Mouse (Mus musculus) layer of hippocampus, adult 18-20 months (tissue): ENCODE measurements around the gene Trp53i11. TPM values are rescaled to one million over a fixed set of nuclear protein-coding genes. Genes with fewer than 3 reads are reported as not detected.

ENCODE experiments used
- DNase-seq, 2 experiments: peaks; one replicate each; pipeline ENCODE4 v3.0.0; 2022; ENCODE audit warnings: low spot score in 2 of 2
- total RNA-seq, 2 experiments: library from RNA; stranded (reverse); gene quantifications; 2 replicates each; pipeline ENCODE4 v1.2.3; 2021

The Trp53i11 gene
- total RNA-seq, 2 experiments from 2014 or later = 74.8 to 94.2 TPM

DNA sequence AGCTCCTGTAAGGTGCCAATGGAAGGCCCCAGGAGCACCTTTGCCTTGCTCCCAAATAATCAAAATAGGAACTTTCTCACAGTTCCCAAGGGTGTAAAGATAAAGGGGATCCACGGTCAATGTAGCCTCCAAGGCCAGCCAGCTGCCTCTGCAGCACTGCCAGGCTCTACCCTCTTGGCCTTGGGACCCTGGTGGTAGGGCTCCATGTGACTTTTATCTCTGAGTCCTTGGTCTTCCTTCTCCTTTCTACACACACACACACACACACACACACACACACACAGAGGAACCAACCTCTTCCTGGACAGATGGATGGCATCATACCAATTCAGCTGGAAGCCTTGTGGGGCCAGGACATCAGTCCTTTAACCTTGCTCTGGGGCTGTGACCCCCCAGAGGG lies 44.8 kb downstream of the Trp53i11 start:
- no peak for DNase-seq

DNA sequence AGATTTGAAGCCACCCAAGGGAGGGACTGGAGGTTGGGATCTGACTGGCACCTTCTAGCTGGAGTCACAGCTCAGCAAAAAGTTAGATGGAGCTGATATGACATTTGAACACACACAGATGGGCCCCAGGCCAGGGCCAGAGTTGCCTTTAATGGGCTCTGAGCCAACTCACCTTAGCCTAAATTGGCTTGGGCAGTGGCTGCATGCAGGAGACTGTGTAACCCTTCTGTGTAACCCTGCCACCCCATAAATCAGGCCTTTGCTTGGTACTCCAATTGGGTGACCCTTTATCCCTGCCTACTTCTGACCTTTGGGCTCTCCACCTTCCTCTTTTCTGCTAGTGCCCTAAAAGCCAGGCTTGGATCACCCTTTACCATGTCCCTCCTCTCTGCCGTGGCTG lies 49.7 kb downstream of the Trp53i11 start:
- DNase-seq = no peak

DNA sequence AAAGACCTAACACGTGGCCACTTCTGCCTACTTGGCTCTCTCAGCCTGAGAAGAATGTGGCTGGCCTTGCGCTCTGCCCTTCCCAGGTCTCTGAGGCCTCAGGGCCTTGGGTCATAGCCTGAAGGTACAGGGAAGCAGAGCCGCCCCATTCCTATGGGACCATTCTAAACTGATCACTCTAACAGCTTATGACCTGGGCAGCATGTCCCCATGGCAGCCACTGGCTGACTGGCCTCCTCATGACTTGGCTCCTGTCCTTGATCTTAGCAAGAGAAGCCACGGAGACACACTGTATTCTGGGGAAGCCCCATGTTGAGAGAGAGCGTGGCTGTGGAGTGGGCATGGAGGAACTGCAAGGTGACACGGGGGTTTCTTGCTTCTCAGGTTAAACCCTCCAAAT lies 51.5 kb downstream of the Trp53i11 start:
- no peak for DNase-seq

DNA sequence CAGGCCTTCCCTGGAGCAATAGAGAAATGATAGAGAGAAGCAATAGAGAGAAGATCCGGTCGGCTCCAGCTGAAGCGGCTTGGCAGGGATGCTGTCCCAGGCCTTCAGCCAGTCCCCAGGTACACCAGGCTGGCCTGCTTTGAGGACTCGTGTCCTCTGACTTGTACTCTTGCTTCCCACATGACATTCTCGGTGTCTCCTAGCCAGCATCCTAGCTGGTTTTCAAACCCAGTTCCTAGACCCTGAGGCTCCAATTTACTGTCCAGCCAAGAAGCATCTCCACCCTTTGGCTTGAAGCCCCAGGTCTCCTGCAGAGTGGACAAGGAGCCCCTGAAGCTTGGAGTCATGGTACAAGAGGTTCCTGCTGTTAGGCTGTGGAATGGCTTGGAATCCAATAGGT lies 54.8 kb downstream of the Trp53i11 start:
- DNase-seq = no peak

DNA sequence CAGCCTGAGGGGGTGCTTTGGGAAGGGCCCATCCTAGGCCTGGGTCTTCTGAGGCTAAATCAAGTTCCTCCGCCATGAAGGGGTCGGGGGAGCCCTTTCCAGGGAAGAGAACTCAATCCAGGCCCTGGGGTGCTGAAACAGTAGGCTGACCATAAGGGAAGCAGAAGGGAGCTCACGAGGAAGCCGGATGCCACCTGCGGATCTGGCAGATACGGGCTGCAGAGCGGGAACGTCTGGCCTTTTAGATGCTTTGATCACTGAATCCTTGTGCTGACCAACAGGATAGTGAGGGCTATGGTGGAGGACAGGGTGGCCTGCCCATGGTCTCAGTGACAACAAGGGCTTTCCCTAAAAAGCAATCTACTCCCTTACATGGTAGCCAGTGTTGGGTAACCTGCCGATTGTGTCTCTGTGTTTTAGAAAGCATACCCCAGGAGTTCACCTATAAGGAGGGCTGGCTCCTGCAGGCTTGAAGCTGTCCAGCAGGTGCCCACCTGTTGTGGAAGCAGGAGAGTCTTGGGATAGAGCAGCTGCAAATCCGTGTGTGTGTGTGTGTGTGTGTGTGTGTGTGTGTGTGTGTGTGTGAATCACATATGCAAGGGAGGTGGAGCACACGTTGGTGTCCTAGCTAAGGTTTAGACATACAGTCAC lies 56.2 kb downstream of the Trp53i11 start:
- no peak for DNase-seq

DNA sequence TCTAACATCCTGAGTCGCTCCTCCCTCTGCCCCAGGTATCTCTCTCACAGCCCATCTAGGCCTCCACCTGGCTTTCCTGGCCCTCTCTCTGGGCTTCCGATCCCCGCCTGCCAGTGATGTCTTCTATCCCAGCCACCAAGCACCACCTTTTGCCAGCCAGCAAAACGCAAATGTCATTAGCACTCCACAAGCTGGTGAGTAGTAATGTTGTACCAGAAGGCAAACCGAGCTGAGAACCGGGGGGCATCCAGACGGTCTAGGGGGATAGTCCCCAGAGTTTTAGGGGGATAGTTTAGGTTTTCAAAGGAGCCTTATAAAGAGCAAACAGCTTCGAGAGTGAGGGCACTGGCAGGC lies 56.7 kb downstream of the Trp53i11 start:
- DNase-seq = peak in 1 of 2 experiments; percentile 29

DNA sequence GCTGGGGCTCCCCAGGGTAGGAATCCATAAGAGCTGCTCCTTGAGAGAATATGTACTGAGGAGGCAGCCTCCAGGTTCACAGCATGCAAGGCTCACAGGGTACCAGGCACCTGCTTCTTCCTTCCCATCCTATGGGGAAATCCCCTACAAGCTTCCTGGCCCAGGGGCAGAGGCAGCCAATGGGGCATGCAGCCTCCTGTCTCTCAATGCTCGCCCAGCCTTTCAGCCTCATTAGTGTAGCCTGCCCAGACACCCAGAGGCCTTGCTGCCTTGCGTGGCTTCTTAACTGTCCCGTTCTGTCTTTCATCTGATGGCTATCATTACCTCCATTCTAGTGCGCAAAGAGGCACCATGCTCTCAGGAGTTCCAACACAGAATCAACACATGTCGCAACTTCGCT lies 61.7 kb downstream of the Trp53i11 start:
- no peak for DNase-seq

DNA sequence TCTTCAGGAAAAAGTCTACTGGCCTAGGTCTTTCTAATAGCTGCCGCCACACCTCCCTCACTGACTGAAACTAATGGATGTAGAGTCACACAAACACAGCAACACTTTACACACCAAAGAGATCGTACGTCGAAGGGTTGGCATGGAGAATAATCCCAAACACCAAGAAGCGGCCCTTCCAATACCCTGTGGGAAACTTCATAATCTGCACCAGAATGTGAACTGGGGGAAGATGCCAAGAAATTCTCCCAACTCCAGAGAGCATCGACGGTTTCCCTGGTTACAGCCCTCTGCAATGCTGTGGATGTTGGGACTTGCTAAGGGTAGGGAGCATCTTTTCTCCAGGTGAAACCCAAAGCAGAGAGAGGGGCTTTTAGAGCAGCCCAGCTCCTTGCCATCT lies 63.3 kb downstream of the Trp53i11 start:
- no peak for DNase-seq

Other genes with a start within 250 kb of the Trp53i11 start
- gene Prdm11, start 141.4 kb upstream of the Trp53i11 start, total RNA-seq = 10 to 100 TPM; 22.2 to 26.0 TPM
- gene Tspan18, start 147.0 kb downstream of the Trp53i11 start, total RNA-seq = 10 to 100 TPM; 27.8 to 31.3 TPM